Mouse (Mus musculus): Measurements from ENCODE around the gene Zc3h12d.
A peak's percentile ranks its signal among the peaks of the same experiment; 100 is the strongest.

The Zc3h12d gene

GRCm38 (mm10) chr10:7839551-7840352, 7.5 kb downstream of the Zc3h12d start:
- no peak for DNase-seq (ENCODE audit: low read depth)

DNA sequence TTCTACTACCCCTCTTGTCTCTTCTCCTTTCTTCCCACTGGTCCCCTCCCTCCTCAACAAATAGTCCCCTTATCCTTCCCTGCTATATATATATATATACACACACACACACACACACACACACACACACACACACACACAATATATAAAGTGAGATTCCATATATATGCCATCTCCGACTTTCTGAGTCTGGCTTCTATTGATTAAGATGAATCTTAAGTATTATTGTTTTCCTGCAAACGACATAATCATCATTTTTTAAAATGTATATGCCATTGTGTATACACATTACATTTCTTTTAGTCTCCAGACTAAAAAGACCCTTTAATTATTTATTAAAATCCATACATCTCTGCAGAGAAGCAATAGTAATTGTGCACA, 8.1 kb downstream of the Zc3h12d start:
- DNase-seq (ENCODE audit: low read depth): no peak

DNA sequence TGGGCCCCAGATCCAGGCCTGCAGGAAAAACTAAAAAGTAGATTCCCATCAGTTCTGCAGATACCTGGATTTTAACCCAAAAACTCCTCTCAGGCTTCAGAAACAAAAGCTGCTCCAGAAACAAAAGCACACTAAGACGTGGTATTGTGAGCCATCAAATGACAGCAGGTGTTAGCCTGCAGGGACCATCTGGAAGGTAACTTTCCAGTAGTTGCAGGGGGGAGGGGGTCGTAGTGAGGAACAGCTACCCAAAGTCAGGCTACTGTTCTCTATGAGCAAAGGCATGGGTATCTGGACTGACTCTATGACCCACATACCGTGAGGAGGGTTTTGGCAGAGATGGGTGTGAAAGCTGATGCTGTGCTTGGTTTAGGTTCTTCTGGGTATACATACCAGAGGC, 8.5 kb downstream of the Zc3h12d start:
- no peak for DNase-seq (ENCODE audit: low read depth)

DNA sequence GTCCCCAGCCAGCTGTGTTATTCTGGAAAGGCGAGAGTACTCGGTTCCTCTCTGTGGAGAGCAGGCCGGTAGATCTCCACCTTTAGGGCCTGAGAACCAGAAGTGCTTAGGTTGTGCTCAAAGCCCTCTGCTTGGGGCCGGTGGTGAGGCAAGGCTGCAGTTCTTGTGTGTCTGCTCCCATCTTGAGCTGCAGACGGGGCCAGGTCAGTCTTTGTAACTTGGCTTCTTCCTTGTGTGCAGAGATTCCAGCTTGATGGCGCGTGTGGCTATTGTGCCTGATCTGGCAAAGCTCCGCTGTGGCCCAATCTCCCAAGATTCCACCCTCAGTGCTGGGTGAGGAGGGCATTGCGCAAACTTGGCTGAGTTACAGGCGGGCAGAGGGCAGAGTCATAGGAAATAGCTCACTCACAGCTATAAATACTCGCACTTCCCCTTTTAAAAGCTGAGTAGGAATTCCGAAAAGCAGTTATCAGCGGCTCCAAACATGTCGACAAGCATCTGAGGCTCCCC, 9.4 kb downstream of the Zc3h12d start:
- peak; percentile 54 for DNase-seq (ENCODE audit: low read depth)

GRCm38 (mm10) chr10:7843181-7843580, 10.9 kb downstream of the Zc3h12d start:
- DNase-seq (ENCODE audit: low read depth): no peak

DNA sequence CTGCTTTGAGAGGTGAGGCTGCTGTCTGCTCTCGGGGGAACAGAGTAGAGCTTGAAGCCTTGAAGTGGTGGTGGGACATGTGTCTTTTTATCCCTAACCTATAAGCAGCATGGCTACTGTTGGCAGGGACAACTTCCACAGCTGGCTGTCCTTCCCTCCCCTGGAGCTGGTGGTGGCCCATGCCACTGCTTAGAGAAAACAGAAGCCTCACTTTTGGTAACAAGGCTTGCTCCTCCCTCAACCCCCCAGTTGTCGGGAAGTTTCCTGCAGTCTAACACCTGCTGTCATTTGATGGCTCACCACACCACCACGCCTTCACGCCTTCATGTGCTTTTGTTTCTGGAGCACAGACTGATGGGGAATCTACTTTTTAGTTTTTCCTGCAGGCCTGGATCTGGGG, 11.9 kb downstream of the Zc3h12d start:
- DNase-seq (ENCODE audit: low read depth): no peak

DNA sequence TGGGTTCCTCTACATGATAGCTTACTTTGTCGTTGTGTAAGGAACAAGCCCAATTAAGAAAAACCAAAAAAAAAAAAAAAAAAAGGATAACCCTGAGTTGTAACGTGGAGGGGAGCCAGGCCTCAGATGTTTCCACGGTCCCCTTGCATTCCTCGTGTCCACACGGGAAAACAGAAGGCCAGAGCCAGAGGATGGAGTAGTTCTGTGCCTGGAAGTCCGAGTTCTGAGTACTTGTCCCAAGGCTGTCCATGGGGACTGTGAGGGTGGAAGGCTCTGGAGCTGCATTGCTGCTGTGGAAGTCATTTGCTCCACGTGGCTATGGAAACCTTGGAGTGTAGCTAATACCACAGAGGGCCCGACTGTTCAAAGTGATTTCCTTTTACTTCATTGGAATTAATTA, 12.9 kb downstream of the Zc3h12d start:
- no peak for DNase-seq (ENCODE audit: low read depth)

DNA sequence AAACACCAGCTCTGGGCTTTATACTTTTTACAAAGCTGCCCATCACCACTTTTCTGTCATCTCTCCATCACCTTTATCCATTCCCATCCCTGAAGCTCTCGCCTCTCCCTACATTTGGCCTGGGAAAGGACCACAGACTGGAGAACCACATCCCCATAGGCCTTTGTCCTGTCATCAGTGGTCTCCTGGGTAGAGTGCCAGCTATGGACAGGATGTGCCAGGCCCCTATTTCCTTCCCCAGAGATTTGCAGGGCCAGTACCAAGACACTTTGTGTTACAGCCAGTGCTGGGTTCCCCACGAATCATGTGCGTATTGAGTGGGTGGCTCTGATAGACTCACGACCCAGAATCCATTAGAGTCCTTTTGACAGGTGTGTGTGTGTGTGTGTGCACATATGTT, 13.7 kb downstream of the Zc3h12d start:
- no peak for DNase-seq (ENCODE audit: low read depth)

DNA sequence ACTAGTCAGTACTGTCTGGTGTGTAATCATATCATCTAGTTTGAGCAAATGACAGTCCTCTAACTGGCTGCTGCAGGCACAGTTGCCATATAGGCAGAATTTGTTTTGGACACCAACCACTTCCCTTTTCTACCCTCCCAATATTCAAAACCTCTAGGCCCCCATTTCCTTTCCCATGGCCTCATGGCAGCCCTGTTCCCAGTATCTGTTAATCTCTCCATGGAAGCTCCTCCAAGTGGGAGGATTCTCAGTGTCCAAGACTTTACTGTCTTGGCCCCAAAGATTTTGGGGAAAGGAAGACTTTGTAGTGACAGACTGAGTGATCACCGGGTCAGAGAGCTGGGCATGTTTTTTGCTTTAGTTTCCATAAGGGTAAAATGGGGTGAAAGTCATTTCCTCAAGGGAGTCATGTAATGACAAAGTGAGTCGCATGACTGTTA, 14.9 kb downstream of the Zc3h12d start:
- no peak for DNase-seq (ENCODE audit: low read depth)

DNA sequence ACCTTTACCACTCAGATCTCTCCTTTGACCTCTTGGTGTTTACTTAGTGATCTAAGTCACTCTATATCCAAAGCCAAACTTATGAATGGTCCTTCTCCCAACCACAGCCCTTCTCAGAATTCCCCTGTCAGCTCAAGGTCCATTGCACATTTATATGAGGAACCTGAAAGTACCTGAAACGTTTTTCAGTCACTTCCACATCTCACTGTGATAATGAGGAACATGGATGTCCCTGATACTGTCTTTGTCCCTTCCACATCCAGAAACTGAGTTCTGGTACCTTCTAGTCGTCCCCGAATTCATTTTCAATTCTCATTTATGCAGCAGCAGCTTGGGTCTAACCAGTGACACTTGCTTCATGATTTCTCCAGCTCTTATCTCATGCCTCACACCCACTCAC, 19.6 kb downstream of the Zc3h12d start:
- no peak for DNase-seq (ENCODE audit: low read depth)

DNA sequence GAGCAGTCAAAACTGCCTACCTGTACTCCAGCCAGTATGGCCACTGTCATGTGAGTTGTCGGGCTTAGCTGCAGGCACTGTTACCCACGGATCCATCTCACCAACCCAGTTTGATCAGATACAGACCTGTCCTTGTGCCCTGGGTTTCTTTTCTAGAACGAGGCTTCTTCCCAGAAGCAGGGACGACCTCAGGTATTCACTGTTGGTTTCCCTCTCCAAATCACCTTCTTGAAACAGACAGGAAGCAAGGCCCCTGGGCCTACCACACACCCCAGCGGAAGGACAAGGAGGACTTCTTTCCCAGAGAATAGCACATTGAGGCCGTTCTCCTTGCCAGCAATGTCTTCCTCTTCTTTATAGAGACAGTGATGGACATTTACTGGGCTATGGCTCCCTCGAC, 28.2 kb downstream of the Zc3h12d start:
- no peak for DNase-seq (ENCODE audit: low read depth)

- no peak for DNase-seq (ENCODE audit: low read depth)
These were observed 29.1 kb downstream of the Zc3h12d start for GRCm38 (mm10) chr10:7861259-7861936.

DNA sequence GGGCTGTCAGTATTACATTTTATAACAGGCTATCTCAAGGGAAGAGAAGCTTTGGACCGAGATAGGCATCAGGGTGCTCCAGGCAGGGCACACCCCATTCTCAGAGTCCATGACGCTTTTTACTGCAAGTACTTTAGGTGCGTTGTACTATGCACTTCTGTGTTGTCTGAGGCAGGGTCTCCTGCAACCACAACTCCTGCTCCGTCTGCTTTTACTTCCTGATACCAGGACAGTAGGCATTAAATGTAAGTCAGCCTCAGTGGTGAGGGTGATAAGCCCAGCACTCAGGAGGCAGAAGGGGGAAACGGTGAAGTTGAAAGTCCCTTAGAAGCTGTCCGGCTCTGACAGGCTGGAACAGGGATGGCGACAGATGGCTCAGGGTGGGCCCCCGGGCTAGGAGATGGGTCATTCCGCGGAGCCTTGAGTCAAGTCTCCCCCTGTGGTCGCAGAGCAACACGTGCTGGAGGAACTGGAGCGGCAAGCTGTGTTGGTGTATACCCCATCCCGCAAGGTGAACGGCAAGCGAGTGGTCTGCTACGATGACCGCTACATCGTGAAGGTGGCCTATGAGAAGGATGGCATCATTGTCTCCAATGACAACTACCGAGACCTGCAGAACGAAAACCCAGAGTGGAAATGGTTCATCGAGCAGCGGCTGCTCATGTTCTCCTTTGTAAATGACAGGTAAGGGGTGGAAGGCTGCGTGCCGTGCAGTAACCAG, 29.8 kb downstream of the Zc3h12d start:
- no peak for DNase-seq (ENCODE audit: low read depth)

- no peak for DNase-seq (ENCODE audit: low read depth)
These were observed 31.1 kb downstream of the Zc3h12d start for GRCm38 (mm10) chr10:7863411-7863810.

DNA sequence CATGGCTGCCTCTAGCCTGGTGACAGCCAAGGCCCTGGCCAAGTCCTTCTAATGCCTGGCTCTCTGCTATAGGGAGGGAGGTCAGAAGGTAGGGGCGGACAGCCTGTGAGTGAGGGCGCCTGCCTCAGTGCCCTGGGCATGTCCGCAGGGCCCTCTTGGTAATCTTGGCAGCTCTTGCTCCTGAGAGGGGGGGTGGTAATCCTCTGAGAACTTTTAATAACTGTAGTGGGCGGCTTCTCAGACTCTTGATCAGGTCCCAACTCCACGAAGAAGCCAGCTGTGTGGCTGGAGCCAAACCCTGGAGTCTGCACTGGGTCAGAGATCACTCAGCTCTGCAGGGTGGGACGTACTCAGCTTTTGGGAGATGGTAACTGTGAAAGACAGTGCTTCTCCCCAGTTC, 31.9 kb downstream of the Zc3h12d start:
- DNase-seq (ENCODE audit: low read depth): no peak

DNA sequence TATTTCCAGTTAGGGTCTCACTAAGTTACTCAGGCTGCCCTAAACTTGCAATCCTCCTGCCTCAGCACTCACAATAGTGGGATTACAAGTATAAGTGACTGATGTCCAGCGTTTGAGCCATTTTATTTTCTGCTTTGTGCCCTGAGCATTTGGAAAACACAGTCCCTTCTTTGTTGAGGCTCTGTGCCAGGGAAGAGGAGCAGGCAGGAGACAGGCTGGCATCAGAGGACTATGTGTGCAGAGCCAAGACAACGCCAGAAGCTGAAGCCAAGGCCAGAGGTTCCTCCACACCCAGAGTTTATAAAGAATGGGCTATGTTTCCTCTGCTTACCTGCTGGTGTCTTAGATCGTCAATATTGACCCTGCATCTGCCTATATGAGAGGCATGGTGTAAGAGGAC, 32.5 kb downstream of the Zc3h12d start:
- DNase-seq (ENCODE audit: low read depth): no peak

GRCm38 (mm10) chr10:7866762-7867665, 34.7 kb downstream of the Zc3h12d start:
- DNase-seq (ENCODE audit: low read depth): no peak

- no peak for DNase-seq (ENCODE audit: low read depth)
These were observed 35.4 kb downstream of the Zc3h12d start for GRCm38 (mm10) chr10:7867666-7868030.

- no peak for DNase-seq (ENCODE audit: low read depth)
These were observed 37.5 kb downstream of the Zc3h12d start for GRCm38 (mm10) chr10:7869746-7870145.

- DNase-seq (ENCODE audit: low read depth): peak; percentile 51
These were observed 38.5 kb downstream of the Zc3h12d start for GRCm38 (mm10) chr10:7870571-7871315.

GRCm38 (mm10) chr10:7871381-7872020, 39.2 kb downstream of the Zc3h12d start:
- DNase-seq (ENCODE audit: low read depth): no peak

Data from c-Kit-positive CD71-negative TER-119-negative erythroid progenitor cells, embryonic 14.5 days (primary cell).